ENCODE assay signal across 19 mouse cellular contexts in genomic region chr4:70283163-70283562, GRCm38 (mm10).
"Had no signal": no experiment of that assay in that cellular context is flagged by ENCODE, and none has a peak within 500 bp of the region (broad histone marks: within the 10 kb centered on the region; RNA-seq: fewer than 3 reads in every experiment).

No protein-coding gene starts in this region.

- H3K4me3 ChIP-seq: liver, embryonic 15.5 days; lung, embryonic 15.5 days; midbrain, embryonic 13.5 days; midbrain, embryonic 15.5 days; neural tube, embryonic 12.5 days had no signal

- H3K4me1 ChIP-seq: liver, embryonic 15.5 days; lung, embryonic 15.5 days; midbrain, embryonic 13.5 days; midbrain, embryonic 15.5 days; neural tube, embryonic 12.5 days had no signal

- H3K9ac ChIP-seq: liver, embryonic 15.5 days; liver, postnatal 0 days; lung, embryonic 15.5 days; midbrain, embryonic 13.5 days; midbrain, embryonic 15.5 days; neural tube, embryonic 12.5 days had no signal

- ATAC-seq: liver, postnatal 0 days; lung, postnatal 0 days; midbrain, embryonic 13.5 days; midbrain, embryonic 15.5 days had no signal

- DNase-seq: liver, postnatal 0 days; lung, adult 2 months; lung, postnatal 14 days; lung, postnatal 36 days; retina, postnatal 1 day; right cerebral cortex, adult 18-20 months; right cerebral cortex, postnatal 25 days; right cerebral cortex, postnatal 4 days; spleen, adult 18-20 months; thymus, adult 18-20 months; thymus, postnatal 14 days; thymus, postnatal 36 days had no signal

- H3K9me3 ChIP-seq: liver, embryonic 15.5 days; lung, embryonic 15.5 days; midbrain, embryonic 13.5 days; midbrain, embryonic 15.5 days; neural tube, embryonic 12.5 days had no signal

- H3K27me3 ChIP-seq: liver, embryonic 15.5 days; lung, embryonic 15.5 days; midbrain, embryonic 13.5 days; midbrain, embryonic 15.5 days; neural tube, embryonic 12.5 days had no signal

- H3K4me2 ChIP-seq: liver, embryonic 15.5 days; lung, embryonic 15.5 days; midbrain, embryonic 13.5 days; midbrain, embryonic 15.5 days; neural tube, embryonic 12.5 days had no signal

- H3K27ac ChIP-seq: liver, embryonic 15.5 days; lung, embryonic 15.5 days; macrophage; midbrain, embryonic 13.5 days; midbrain, embryonic 15.5 days; neural tube, embryonic 12.5 days had no signal

- H3K36me3 ChIP-seq: midbrain, embryonic 15.5 days had no signal
